Mouse (Mus musculus): ENCODE measurements around the gene Tmem11. TPM values are rescaled to one million over a fixed set of nuclear protein-coding genes. Genes with fewer than 3 reads are reported as not detected.

Gene Tmem11
- polyA plus RNA-seq, 1 experiment from 2014 or later, result 62.8 TPM

GRCm38 (mm10) chr11:60913301-60914196, 34.5 kb upstream of the Tmem11 start:
- Histone ChIP-seq H3K27me3 (ENCODE audit: control insufficient read depth, insufficient read depth, low read length) (no peaks in the 10 kb centered on the region; the same call in 1 of the 2 replicates), H3K9ac (replicated peaks; ENCODE audit: low read depth, low read length) (peak overlapping the region; percentile 96), H3K27ac (ENCODE audit: low read depth, low read length) (peak overlapping the region; percentile 89), H3K4me3 (ENCODE audit: low read depth, low read length) (peak overlapping the region; percentile 90), H3K36me3 (ENCODE audit: control insufficient read depth, insufficient read depth, low read length) (no peaks in the 10 kb centered on the region), H3K4me1 (ENCODE audit: control insufficient read depth, insufficient read depth, low read length) (peaks cover 21% of the 10 kb centered on the region), H3K9me3 (ENCODE audit: control insufficient read depth, low read length) (no peaks in the 10 kb centered on the region), H3K4me2 (ENCODE audit: low read depth, low read length) (peak overlapping the region; percentile 59)
- under 1% methylated on average over 75 of the region's 86 CpGs for WGBS
- ATAC-seq (ENCODE audit: low read depth), result peak; percentile 94

DNA sequence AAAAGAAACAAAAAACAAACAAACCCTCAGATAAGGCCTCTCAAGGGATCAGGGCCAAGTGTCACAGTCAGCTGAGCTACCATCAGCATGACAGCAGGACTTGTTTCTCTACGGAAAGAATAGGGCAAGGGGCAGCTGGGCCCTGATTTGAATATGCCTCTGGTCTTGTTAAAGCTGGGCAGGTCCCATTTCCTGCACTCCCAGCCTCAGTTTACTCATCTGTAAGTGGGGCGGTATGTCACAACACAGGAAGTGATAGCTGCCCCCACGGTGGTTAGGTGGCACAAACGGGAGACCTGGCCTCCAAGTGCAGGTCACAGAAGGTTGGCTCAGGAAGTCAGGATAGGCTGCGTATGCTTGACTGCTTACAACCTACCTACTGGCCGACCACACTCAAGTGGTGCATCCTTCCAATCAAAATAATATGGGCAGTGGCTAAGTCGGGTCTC, 33.5 kb upstream of the Tmem11 start:
- H3K9me3 ChIP-seq (ENCODE audit: control insufficient read depth, low read length), result no peaks in the 10 kb centered on the region
- WGBS, result 42% methylated on average over 7 of the region's 7 CpGs

DNA sequence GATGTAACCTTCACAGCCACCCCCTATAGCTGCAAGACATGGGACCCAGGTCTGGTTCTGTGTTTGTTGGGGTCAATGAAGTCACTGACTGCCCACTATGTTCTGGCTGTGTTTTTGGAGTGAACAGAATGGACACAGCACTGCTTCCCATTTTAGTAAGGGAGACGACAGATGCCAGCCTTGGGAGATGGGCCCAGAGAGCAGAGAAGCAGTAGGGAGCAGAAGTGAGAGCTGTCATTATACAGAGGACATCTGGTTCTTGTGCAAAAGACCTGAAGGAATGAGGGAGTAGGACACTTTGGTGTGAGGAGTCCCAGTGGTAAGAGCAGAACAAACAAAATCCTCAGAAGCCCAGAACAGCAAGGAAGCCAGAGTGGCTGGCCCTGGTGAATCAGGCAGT, 30.6 kb upstream of the Tmem11 start:
- ATAC-seq (ENCODE audit: low read depth), result no peak
- WGBS, result 85% methylated on average over 1 of the region's 1 CpGs
- no peak overlapping the region for H3K9ac ChIP-seq (replicated peaks; ENCODE audit: low read depth, low read length)

More for the DNA sequence above, 33.5 kb upstream of the Tmem11 start:
- peak overlapping the region; percentile 59 for H3K4me2 ChIP-seq (ENCODE audit: low read depth, low read length)
- peak overlapping the region; percentile 90 for H3K4me3 ChIP-seq (ENCODE audit: low read depth, low read length)
- no peaks in the 10 kb centered on the region; the same call in 1 of the 2 replicates for H3K27me3 ChIP-seq (ENCODE audit: control insufficient read depth, insufficient read depth, low read length)
- peak overlapping the region; percentile 96 for H3K9ac ChIP-seq (replicated peaks; ENCODE audit: low read depth, low read length)
- ATAC-seq (ENCODE audit: low read depth), result no peak
- no peaks in the 10 kb centered on the region for H3K36me3 ChIP-seq (ENCODE audit: control insufficient read depth, insufficient read depth, low read length)
- no peak overlapping the region for H3K27ac ChIP-seq (ENCODE audit: low read depth, low read length)
- peaks cover 21% of the 10 kb centered on the region for H3K4me1 ChIP-seq (ENCODE audit: control insufficient read depth, insufficient read depth, low read length)

DNA sequence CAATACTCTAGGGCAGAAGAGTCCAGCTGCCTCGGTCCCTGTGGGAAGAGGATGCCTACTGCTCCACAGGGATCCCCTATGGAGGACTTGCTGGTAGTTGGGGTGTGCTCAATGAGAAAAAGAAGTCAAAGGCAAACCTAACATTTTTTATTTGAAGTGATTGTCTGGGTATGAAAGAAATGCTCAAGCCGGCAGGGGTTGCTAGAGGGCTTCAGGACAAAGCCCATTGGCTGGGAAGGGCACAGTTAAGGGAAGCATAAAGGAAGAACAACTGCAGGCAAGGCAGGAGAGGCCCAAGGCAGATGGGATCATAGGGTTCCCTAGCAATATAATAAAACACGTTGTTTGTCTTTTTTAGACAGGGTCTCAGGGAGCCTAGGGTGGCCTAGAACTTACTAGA, 29.0 kb upstream of the Tmem11 start:
- no peak overlapping the region for H3K27ac ChIP-seq (ENCODE audit: low read depth, low read length)
- 56% methylated on average over 3 of the region's 3 CpGs for WGBS

More for the DNA sequence above, 30.6 kb upstream of the Tmem11 start:
- Histone ChIP-seq H3K4me3 (ENCODE audit: low read depth, low read length) (no peak overlapping the region), H3K27ac (ENCODE audit: low read depth, low read length) (no peak overlapping the region), H3K9me3 (ENCODE audit: control insufficient read depth, low read length) (no peaks in the 10 kb centered on the region), H3K36me3 (ENCODE audit: control insufficient read depth, insufficient read depth, low read length) (peaks cover 20% of the 10 kb centered on the region), H3K27me3 (ENCODE audit: control insufficient read depth, insufficient read depth, low read length) (no peaks in the 10 kb centered on the region; the same call in 1 of the 2 replicates), H3K4me1 (ENCODE audit: control insufficient read depth, insufficient read depth, low read length) (peaks cover 20% of the 10 kb centered on the region), H3K4me2 (ENCODE audit: low read depth, low read length) (no peak overlapping the region)

GRCm38 (mm10) chr11:60906449-60906848, 27.4 kb upstream of the Tmem11 start:
- Histone ChIP-seq H3K9me3 (ENCODE audit: control insufficient read depth, low read length) (no peaks in the 10 kb centered on the region), H3K27ac (ENCODE audit: low read depth, low read length) (no peak overlapping the region), H3K4me3 (ENCODE audit: low read depth, low read length) (no peak overlapping the region), H3K4me1 (ENCODE audit: control insufficient read depth, insufficient read depth, low read length) (peaks cover 1% of the 10 kb centered on the region; the same call in 1 of the 2 replicates), H3K9ac (replicated peaks; ENCODE audit: low read depth, low read length) (no peak overlapping the region), H3K27me3 (ENCODE audit: control insufficient read depth, insufficient read depth, low read length) (no peaks in the 10 kb centered on the region), H3K36me3 (ENCODE audit: control insufficient read depth, insufficient read depth, low read length) (peaks cover 28% of the 10 kb centered on the region), H3K4me2 (ENCODE audit: low read depth, low read length) (no peak overlapping the region)
- ATAC-seq (ENCODE audit: low read depth), result no peak
- WGBS, result 90% methylated on average over 4 of the region's 4 CpGs

More for the DNA sequence above, 29.0 kb upstream of the Tmem11 start:
- Histone ChIP-seq H3K36me3 (ENCODE audit: control insufficient read depth, insufficient read depth, low read length) (peaks cover 28% of the 10 kb centered on the region), H3K9me3 (ENCODE audit: control insufficient read depth, low read length) (no peaks in the 10 kb centered on the region), H3K4me1 (ENCODE audit: control insufficient read depth, insufficient read depth, low read length) (peaks cover 15% of the 10 kb centered on the region), H3K4me2 (ENCODE audit: low read depth, low read length) (no peak overlapping the region), H3K4me3 (ENCODE audit: low read depth, low read length) (no peak overlapping the region), H3K27me3 (ENCODE audit: control insufficient read depth, insufficient read depth, low read length) (no peaks in the 10 kb centered on the region), H3K9ac (replicated peaks; ENCODE audit: low read depth, low read length) (no peak overlapping the region)
- ATAC-seq (ENCODE audit: low read depth), result no peak

GRCm38 (mm10) chr11:60905407-60906120, 26.5 kb upstream of the Tmem11 start:
- Histone ChIP-seq H3K9me3 (ENCODE audit: control insufficient read depth, low read length) (no peaks in the 10 kb centered on the region), H3K4me2 (ENCODE audit: low read depth, low read length) (no peak overlapping the region), H3K4me1 (ENCODE audit: control insufficient read depth, insufficient read depth, low read length) (no peaks in the 10 kb centered on the region), H3K27me3 (ENCODE audit: control insufficient read depth, insufficient read depth, low read length) (no peaks in the 10 kb centered on the region), H3K9ac (replicated peaks; ENCODE audit: low read depth, low read length) (no peak overlapping the region), H3K4me3 (ENCODE audit: low read depth, low read length) (no peak overlapping the region), H3K27ac (ENCODE audit: low read depth, low read length) (no peak overlapping the region), H3K36me3 (ENCODE audit: control insufficient read depth, insufficient read depth, low read length) (peaks cover 28% of the 10 kb centered on the region)
- 94% methylated on average over 10 of the region's 10 CpGs for WGBS
- no peak for ATAC-seq (ENCODE audit: low read depth)

DNA sequence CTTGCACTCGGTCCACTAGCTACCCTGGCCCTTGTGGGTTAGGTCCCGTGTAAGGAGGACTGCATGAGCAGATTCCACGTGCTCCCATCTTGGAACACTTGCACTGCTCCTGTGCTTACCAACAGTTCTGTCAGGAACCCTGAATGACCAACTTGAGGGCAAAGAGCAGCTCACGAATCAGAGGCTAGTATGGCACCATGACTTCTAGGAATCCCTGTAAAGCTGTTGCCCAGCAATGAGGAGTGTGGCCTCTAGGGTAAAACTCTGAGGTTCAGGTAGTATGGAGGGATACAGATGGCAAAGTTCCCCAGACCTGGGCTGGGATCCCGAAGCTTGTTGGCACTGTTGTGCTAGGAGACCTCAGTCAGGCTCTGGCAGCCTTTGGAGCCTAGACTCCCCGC, 24.6 kb upstream of the Tmem11 start:
- H3K4me2 ChIP-seq (ENCODE audit: low read depth, low read length), result no peak overlapping the region
- H3K27me3 ChIP-seq (ENCODE audit: control insufficient read depth, insufficient read depth, low read length), result no peaks in the 10 kb centered on the region
- peaks cover 28% of the 10 kb centered on the region for H3K36me3 ChIP-seq (ENCODE audit: control insufficient read depth, insufficient read depth, low read length)
- H3K9me3 ChIP-seq (ENCODE audit: control insufficient read depth, low read length), result no peaks in the 10 kb centered on the region
- ATAC-seq (ENCODE audit: low read depth), result no peak
- no peak overlapping the region for H3K27ac ChIP-seq (ENCODE audit: low read depth, low read length)
- WGBS, result 90% methylated on average over 6 of the region's 6 CpGs
- H3K4me3 ChIP-seq (ENCODE audit: low read depth, low read length), result no peak overlapping the region
- no peaks in the 10 kb centered on the region for H3K4me1 ChIP-seq (ENCODE audit: control insufficient read depth, insufficient read depth, low read length)
- H3K9ac ChIP-seq (replicated peaks; ENCODE audit: low read depth, low read length), result no peak overlapping the region

DNA sequence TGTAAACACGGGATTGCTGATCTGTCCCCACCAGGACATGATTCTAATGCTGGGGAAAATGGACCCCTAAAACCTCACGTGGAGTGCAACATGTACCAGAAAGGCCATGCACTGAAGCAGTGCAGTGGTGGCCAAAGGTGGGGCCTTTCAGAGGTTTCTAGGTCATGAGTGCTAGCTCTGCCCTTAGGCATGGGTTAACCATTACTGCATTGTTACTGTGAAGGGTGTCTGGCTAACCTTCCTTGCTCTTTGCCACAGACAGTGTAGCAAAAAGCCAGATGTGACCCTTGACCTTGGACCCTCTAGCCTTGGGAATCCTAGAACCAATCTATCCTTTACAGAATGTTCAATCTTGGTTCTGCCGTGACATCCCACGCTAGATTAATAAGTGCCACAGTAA, 23.4 kb upstream of the Tmem11 start:
- Histone ChIP-seq H3K36me3 (ENCODE audit: control insufficient read depth, insufficient read depth, low read length) (peaks cover 28% of the 10 kb centered on the region), H3K9me3 (ENCODE audit: control insufficient read depth, low read length) (no peaks in the 10 kb centered on the region), H3K4me3 (ENCODE audit: low read depth, low read length) (no peak overlapping the region), H3K4me1 (ENCODE audit: control insufficient read depth, insufficient read depth, low read length) (no peaks in the 10 kb centered on the region), H3K9ac (replicated peaks; ENCODE audit: low read depth, low read length) (no peak overlapping the region), H3K27me3 (ENCODE audit: control insufficient read depth, insufficient read depth, low read length) (no peaks in the 10 kb centered on the region), H3K27ac (ENCODE audit: low read depth, low read length) (no peak overlapping the region), H3K4me2 (ENCODE audit: low read depth, low read length) (no peak overlapping the region)
- ATAC-seq (ENCODE audit: low read depth), result no peak
- WGBS, result 84% methylated on average over 4 of the region's 4 CpGs

GRCm38 (mm10) chr11:60902001-60902400, 22.9 kb upstream of the Tmem11 start:
- Histone ChIP-seq H3K4me1 (ENCODE audit: control insufficient read depth, insufficient read depth, low read length) (no peaks in the 10 kb centered on the region), H3K9ac (replicated peaks; ENCODE audit: low read depth, low read length) (no peak overlapping the region), H3K36me3 (ENCODE audit: control insufficient read depth, insufficient read depth, low read length) (peaks cover 28% of the 10 kb centered on the region), H3K27me3 (ENCODE audit: control insufficient read depth, insufficient read depth, low read length) (no peaks in the 10 kb centered on the region), H3K27ac (ENCODE audit: low read depth, low read length) (no peak overlapping the region), H3K9me3 (ENCODE audit: control insufficient read depth, low read length) (no peaks in the 10 kb centered on the region), H3K4me2 (ENCODE audit: low read depth, low read length) (no peak overlapping the region), H3K4me3 (ENCODE audit: low read depth, low read length) (no peak overlapping the region)
- no peak for ATAC-seq (ENCODE audit: low read depth)
- WGBS, result 91% methylated on average over 7 of the region's 7 CpGs
